Mouse (Mus musculus): Measurements from ENCODE around the gene Secisbp2.
A peak's percentile ranks its signal among the peaks of the same experiment; 100 is the strongest.

The Secisbp2 gene

DNA sequence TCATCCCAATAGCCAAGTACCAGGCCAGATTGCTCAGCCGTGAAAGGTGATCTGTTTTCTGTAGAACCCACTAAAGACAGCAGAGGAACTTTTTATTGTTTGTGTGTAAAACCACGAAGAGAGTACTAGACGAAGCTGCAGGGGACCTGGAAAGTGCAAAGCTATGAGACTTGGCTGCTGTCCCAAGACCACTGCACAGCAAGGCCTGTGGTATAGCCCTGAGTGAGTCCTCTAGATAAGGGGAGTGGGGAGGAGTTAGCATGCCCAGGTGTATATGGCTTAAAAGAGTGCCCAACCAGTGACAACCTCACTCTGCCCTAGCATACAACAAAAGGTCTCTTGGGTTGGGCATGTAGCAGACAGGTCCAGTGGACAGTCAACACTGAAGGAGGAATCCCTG, 37.2 kb downstream of the Secisbp2 start:
- DNase-seq, result no peak

GRCm38 (mm10) chr13:51696481-51696880, 45.0 kb downstream of the Secisbp2 start:
- DNase-seq, result no peak

DNA sequence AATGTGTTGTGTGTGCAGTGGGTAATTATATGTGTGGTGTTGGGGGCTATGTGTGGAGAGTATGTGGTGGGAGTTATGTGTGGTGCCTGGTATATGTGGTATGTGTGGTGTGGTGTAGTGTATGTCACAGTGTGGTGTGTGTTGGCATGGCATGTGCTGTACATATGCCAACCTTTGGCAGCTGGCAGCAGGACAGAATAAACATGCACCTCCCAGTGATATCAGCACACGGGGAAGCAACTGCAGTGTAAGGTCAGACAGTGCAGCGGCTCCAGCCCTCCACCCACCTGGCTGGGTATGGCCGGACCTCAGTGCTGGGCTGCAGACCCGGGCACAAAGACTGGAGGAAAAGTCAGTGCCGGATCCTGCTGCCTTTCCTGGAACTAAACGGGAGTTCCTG, 46.0 kb downstream of the Secisbp2 start:
- DNase-seq, result no peak

DNA sequence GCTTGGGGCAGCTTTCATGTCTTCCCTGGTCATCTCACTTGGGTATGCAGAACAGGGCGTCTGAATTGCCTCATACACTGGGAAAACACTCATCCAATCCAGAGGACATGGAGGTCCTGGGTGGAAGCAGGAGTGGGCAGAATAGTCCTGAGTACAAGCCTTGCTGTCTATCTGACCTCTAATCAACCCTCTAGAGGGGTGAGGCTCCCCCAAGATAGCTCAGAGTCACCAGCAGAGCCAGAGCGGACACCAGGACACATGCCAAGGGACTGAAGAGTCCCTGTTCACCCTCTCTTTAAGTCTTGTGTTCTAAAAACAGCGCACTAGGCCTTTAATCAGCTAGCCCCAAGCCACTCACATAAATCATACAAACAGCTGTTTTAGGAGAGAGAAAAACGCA, 46.4 kb downstream of the Secisbp2 start:
- DNase-seq, result no peak

DNA sequence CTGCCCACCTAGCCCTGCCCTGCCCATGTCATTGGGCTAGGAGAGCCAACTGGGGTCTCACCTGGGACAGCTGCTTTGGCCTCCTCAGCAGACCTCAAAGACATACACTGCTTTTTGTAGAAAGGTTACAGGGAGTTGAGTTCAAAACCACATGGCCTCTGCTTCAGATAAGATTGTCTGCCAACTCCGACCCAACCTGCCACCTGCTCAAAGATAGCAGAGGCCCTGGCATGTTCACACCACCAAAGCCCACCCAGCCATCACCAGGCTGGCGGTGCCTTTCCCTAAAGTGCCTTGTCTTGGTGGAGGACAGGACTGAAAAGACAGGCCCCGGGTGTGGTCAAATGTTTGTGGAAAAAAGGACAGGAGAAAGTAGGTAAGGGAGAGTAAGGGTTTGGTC, 46.8 kb downstream of the Secisbp2 start:
- no peak for DNase-seq

DNA sequence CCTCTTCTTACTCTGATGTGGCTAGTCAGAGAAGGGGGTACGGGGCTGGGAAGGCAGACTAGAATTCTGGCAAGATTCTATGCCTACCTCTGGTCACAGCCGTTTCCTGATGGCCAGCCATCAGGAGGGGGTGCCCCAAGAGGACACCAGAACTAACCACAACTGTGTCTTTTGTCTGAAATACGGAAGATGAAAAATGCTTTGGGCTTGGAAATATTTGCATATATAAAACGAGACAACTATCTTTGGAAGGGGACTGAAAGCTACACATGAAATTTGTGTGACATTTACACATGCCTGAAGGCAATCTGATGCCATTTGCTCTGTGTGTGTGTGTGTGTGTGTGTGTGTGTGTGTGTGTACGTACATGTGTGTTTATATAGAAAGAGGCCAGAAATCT, 52.4 kb downstream of the Secisbp2 start:
- no peak for DNase-seq

DNA sequence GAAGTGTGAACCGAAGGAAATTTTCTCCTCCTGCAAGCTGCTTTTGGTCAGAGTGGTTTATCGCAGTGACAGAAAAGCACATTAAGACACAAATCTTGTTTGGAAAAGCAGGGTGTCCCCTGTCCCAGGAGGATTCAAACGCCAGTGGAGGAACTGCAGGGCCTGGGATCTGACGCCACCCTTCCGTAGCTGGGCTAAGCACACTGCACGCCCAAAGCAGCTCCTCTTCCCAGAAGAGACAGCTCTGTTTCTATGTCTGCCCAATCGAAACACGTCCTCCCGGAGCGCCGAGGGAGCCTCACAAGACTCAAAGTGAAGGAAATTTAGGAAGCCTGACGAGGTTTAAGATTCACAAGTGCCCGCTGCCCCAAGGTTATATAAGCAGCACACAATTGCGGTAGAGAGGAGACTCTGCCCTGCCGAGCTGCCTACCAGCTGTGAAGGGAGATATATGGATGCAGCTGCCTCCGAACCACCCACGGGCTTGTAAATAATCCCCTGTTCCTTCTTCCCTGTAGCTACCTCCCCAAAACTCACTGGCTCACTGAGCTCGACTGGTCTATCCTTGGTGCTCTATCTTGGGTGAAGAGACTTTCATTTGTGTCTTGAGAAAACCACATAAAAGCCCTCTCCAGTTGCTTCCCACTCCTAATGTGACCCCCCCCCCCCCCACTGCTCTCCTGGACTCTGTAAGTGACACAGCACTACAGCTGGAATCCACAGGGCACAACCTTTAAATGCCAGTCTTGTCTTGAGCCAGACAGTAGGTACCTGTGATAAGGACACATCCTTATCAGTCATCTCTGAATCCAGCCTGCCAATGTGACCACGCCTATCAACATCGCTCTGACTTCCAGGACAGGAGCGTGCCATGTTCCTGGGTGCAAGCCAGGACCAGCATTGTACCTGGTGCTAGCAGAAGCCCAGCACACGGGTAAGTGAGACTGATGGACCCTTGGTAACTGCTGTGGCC, 54.7 kb downstream of the Secisbp2 start:
- no peak for DNase-seq

DNA sequence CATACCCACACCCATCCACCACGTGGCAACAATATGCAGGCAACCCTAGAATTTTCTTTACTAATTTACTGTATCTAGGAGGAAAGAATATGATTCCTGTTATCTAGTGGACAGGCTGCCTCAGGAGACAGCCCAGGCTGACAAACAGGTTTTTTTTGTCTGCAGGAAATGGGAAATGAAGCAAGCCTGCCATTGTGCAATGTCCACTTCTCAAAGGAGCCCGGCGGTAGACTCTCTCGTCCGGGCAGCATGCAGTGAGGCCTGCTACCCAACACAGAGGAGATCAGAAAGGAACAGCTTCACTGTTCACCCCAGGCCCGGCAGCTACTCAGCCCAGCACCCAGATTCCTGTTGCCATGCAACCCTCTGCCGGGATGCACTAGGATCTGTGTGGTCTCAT, 59.2 kb downstream of the Secisbp2 start:
- peak; percentile 28 for DNase-seq

GRCm38 (mm10) chr13:51712022-51712421, 60.5 kb downstream of the Secisbp2 start:
- DNase-seq, result no peak

- peak; percentile 67 for DNase-seq
These were observed 65.1 kb downstream of the Secisbp2 start for GRCm38 (mm10) chr13:51716350-51717263.

- no peak for DNase-seq
These were observed 67.8 kb downstream of the Secisbp2 start for GRCm38 (mm10) chr13:51719256-51719655.

DNA sequence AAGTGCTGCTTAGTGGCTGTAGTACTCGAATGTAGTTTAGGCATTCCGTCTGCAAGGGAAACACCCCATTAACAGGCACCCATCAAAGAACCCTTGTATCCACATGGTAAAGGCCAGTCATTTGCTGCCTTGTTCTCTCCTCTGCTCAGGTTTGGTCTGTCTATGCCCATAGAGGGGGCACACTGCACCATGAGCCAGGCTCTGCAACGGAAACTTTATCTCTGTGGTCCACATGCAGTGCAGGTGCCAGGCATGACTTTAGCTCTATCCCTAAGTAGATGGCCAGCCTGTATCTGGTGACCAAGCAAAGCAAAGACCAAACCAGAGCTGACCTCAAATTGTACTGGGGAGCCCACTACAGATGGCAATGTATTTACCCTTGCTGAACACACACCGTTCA, 69.1 kb downstream of the Secisbp2 start:
- DNase-seq, result no peak

GRCm38 (mm10) chr13:51723114-51723513, 71.6 kb downstream of the Secisbp2 start:
- DNase-seq, result no peak

DNA sequence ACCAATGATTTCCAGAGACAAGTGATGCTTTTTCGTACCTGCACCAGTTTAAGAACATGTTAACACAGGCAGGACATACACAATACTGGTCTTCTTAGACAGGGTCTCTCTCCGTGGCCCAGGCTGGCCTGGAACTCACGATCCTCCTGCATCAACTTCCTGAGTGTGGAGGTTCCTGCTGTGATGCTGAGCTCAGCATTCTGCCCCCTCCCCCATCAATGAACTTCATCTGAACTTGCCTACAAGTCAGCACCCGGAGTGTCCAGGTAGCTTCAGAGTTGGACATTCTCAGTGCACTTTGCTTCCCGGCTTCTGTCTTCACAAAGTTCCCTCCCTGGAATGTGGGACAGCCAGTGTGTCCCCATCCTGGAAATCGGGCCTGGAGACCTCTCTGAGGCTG, 73.1 kb downstream of the Secisbp2 start:
- no peak for DNase-seq

DNA sequence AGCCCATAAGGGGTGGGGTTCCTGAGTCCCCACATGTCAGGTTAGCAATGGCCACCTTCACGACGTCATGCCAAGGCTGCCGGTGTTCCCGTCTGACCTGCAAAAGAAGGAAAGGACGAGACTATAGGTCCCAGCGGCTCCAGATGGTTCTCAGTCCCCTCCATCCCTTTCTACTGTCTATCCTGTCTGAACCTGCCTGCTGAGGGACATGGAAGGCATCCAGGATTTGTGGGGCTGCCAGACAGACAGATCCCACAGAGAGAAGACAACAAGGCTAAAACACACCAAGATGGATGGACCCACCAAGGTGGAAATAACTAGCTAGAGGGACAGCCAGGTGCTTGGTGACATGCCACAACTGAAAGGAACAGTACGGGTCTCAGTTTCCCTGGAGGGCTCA, 73.9 kb downstream of the Secisbp2 start:
- DNase-seq, result no peak

DNA sequence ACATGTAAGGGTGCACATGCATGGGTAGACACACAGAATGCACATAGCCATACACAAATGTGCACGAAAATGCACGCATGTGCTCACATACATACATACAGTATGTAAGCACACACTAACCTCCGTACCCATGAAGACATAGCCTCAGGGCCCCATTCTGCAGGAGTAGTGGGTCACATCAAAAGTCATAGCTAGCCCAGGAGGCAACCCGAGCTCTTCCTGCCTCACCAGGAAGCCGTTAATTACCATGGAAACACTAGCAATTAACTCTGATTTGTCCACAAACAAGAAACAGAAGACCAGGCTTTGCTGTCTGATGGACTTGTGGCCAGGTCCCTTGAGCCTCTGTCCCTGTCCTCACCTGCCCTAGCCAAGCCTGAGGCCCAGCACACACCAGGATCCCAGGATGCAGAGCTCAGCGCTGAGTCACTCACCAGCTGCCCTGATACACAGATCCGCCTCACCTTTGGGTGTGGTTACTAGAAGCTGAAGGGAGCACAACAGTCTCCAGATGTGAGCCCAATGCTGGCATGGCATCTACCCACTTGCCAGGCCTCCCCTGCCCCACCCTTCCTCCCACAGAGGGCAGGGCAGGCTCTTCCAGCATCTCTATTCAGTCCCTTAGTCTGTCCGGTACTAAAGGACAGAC, 74.6 kb downstream of the Secisbp2 start:
- DNase-seq, result no peak

DNA sequence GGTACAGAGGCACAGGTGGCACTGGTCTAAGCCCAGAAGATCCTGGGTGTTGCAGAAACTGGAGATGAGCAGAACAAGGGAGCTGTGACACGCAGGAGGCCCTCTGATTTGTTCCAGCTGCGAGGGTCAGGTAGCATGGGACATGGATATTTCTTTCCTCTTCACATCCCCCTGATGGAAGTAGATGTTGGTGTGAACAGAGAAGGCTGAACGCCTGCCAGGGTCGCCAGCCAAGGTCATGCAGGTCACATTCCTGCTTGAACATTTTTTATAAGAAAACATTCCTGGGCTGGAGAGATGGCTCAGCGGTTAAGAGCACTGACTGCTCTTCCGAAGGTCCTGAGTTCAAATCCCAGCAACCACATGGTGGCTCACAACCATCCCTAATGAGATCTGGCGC, 75.9 kb downstream of the Secisbp2 start:
- DNase-seq, result peak; percentile 53

DNA sequence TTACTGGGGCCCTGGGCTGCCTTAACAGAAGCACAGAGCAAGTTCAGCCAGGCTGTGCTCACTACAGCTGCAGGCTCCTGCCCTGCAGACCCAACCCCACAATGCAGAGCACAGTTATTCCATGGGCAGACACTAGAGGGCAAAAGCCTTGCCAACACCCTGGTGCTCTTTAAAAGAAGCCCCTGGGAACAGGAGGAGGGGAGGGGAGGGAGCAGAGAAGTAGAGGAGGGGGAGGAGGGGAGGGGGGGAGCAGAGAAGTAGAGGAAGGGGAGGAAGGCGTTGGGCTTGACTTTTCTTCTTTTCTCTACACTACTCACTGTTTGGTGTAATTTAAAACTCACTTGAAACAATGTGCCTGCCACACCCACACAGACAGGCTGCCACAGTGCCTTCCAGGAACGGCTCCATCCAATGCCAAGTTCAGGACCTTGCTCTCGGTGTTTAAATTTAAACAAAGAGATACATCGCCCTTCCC, 78.4 kb downstream of the Secisbp2 start:
- DNase-seq, result no peak

DNA sequence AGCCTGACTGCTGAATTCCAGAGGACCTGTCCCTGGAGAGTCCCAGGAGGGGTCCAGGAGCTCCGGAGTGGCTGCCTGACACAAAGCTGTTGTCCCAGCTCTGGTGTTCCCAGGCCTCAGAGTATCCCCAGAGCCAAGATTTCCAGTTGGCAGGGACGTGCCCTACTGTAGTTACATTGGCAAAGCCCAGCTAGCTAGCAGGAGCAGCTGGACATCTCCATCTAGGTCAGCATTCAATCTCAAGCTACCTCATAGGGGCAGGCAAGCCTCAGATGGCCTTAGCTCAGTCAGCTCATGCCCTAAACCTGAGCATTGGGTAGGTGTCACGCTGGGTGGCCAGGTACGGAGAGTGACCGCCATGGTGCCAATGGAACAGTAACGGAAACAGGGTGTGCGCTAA, 80.0 kb downstream of the Secisbp2 start:
- no peak for DNase-seq

DNA sequence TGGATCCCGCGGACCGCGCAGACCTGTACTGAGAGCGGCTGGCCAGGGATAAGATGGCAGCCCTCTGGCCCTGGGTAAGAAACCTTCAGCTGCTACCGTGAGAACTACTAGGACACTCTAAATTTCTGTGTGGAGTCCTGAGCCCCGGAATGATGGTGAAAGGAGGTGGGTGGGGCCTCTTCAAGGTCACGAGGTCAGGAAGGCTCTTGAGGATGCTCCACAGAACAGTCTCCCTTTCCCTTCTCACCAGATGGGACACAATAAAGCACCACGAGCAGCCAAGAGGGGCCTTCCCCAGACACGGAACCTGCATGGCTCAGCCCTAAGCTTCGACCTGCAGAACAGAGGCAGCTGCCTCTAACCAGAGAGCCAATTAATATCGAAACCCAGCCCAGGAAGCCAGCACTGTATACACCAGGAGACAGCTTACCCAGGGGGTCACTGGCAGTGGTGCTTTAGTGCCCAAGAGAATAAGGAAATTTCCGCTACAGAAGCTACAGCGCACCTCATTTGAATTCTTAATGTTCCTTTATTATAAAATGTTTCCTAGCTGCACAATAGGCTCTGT, 80.7 kb downstream of the Secisbp2 start:
- DNase-seq, result no peak

Measured in kidney, postnatal 10 days (tissue).